Mouse (Mus musculus) WW6 (cell line): ENCODE data around the gene Exd1.

Experiments used
- DNase-seq: peaks from one replicate; pipeline ENCODE4 v3.0.0-alpha.2; 2013; ENCODE audit warnings: low read depth, low spot score

Gene Exd1

GRCm38 (mm10) chr2:119547522-119548370 is at the start of gene Exd1, which contains the start of gene Chp1:
Gene Exd1, minus strand, starts transcription at chr2:119547627.
Gene Chp1, plus strand, starts transcription at chr2:119547697.
- peak; percentile 91 for DNase-seq

- DNase-seq, result no peak
These were observed 49.4 kb upstream of the Exd1 start for GRCm38 (mm10) chr2:119596781-119597330.

GRCm38 (mm10) chr2:119595308-119595707 is 47.9 kb upstream of the Exd1 start:
- DNase-seq, result no peak

- peak; percentile 87 for DNase-seq
These were observed 46.9 kb upstream of the Exd1 start for GRCm38 (mm10) chr2:119594113-119594981.

- DNase-seq, result no peak
These were observed 46.3 kb upstream of the Exd1 start for GRCm38 (mm10) chr2:119593765-119594112.

GRCm38 (mm10) chr2:119591247-119591646 is 43.8 kb upstream of the Exd1 start:
- no peak for DNase-seq

- no peak for DNase-seq
These were observed 40.0 kb upstream of the Exd1 start for GRCm38 (mm10) chr2:119587383-119587782.

- no peak for DNase-seq
These were observed 36.9 kb upstream of the Exd1 start for GRCm38 (mm10) chr2:119584282-119584681.

GRCm38 (mm10) chr2:119583439-119583838 is 36.0 kb upstream of the Exd1 start:
- no peak for DNase-seq

- DNase-seq, result no peak
These were observed 34.1 kb upstream of the Exd1 start for GRCm38 (mm10) chr2:119581571-119581970.

- no peak for DNase-seq
These were observed 25.0 kb upstream of the Exd1 start for GRCm38 (mm10) chr2:119572471-119572870.

GRCm38 (mm10) chr2:119566182-119566855 is 18.9 kb upstream of the Exd1 start:
- no peak for DNase-seq

GRCm38 (mm10) chr2:119565284-119565683 is 17.9 kb upstream of the Exd1 start:
- no peak for DNase-seq

GRCm38 (mm10) chr2:119561794-119562193 is 14.4 kb upstream of the Exd1 start:
- no peak for DNase-seq

- no peak for DNase-seq
These were observed 11.4 kb upstream of the Exd1 start for GRCm38 (mm10) chr2:119558737-119559340.

- no peak for DNase-seq
These were observed 10.6 kb upstream of the Exd1 start for GRCm38 (mm10) chr2:119558039-119558438.

- DNase-seq, result no peak
These were observed 2.3 kb upstream of the Exd1 start for GRCm38 (mm10) chr2:119549678-119550077.

GRCm38 (mm10) chr2:119548691-119549090 is 1.3 kb upstream of the Exd1 start:
- DNase-seq, result no peak

- no peak for DNase-seq
These were observed 889 bp upstream of the Exd1 start for GRCm38 (mm10) chr2:119548371-119548660.

- DNase-seq, result peak; percentile 90
These were observed 442 bp downstream of the Exd1 start for GRCm38 (mm10) chr2:119546848-119547521.

GRCm38 (mm10) chr2:119543656-119544055 is 3.8 kb downstream of the Exd1 start:
- no peak for DNase-seq
